Mouse (Mus musculus) retina, embryonic 14.5 days (tissue): Measurements from ENCODE around the gene Gm10282.

ENCODE experiments used
- DNase-seq: peaks from one replicate; pipeline ENCODE4 v3.0.0-alpha.2; 2015; ENCODE audit warnings: low spot score

Gene Gm10282

DNA sequence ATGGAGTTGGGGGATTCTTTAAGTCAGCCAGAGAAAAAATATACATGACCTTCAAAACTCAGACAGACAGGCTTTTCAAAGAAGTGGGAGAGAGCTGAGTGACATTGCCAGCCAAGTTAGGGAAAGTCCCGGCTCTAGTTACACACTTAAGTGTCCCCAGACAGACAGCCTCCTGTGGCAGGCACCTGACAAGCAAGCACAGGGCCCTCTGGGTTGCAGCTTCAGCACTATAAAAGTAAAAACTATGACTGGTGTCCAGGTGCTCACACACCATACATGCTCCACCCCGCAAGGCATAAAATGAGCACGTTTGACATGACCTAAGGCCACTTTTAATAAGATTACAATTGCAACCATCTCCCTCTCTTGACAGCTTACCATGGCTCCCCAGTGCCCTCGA is 44.5 kb downstream of the Gm10282 start:
- DNase-seq, result no peak

DNA sequence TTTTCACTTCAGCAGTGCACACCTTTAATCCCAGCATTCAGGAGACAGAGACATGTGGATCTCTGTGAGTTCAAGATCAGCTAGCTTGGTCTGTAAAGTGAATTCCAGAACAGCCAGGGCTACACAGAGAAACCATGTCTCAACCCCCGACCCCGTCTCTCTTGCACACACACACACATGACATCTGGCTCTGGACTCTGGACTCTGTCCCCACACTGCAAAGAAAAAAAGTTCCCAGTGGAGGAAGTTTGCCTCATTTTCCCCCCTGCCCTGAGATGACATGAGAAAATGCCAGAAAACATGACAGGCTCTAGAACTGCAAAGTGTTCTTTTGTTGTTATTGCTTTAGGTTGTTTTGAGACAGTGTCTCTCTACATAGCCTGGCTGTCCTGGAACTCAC is 45.2 kb downstream of the Gm10282 start:
- DNase-seq, result no peak

DNA sequence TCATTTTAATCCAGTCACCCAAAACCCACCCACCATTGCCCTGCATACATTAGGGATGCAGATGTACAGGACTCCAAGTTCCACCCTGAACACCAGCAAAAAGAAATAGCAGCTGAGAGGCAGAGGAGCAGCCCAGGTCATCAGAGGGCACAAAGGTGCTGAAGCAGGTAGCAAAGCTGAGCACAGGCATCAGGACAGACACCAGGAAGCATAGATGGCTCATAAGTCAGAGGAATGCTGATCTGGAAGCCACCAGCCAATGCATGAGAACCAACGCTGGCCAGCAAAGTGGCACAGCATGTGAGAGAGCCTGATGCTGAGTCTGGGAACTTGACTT is 47.2 kb downstream of the Gm10282 start:
- DNase-seq, result no peak

DNA sequence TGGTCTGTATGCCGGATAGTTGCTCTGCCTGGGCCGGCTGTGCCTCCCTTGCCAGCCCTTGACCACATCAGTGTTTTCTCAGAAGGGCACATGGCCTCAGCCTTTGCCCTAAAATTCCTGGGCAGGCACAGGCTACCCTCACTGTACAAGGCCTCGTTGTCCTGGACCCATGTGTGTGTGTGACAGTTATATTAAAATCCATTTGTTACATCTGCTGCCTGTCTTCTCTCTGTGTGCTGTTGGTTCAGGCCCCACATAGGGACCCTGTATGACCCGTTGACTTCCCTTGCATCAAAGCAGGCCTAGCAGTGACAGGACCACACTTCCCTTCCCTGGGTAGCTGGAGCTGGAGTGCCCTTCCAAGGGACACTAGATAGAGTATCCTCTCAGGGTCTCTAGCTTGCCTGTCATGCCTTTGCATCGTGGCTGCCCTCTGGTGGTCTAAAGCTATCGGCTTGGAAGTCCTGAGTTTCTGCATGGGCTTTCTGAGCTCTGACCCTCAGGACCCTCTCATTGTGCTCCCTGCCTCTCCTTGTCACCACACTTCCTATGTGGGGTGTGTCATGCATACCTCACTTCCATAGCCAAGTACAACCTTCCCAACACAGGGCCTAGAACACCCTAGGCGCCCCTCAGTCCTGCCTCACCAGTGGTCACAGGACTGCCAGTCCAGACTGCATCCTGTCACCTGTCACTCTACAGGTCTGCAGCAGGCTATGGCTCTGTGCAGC is 47.7 kb downstream of the Gm10282 start:
- peak; percentile 74 for DNase-seq
